Mouse (Mus musculus): ENCODE results near the gene Ajap1.

Ajap1 gene

DNA sequence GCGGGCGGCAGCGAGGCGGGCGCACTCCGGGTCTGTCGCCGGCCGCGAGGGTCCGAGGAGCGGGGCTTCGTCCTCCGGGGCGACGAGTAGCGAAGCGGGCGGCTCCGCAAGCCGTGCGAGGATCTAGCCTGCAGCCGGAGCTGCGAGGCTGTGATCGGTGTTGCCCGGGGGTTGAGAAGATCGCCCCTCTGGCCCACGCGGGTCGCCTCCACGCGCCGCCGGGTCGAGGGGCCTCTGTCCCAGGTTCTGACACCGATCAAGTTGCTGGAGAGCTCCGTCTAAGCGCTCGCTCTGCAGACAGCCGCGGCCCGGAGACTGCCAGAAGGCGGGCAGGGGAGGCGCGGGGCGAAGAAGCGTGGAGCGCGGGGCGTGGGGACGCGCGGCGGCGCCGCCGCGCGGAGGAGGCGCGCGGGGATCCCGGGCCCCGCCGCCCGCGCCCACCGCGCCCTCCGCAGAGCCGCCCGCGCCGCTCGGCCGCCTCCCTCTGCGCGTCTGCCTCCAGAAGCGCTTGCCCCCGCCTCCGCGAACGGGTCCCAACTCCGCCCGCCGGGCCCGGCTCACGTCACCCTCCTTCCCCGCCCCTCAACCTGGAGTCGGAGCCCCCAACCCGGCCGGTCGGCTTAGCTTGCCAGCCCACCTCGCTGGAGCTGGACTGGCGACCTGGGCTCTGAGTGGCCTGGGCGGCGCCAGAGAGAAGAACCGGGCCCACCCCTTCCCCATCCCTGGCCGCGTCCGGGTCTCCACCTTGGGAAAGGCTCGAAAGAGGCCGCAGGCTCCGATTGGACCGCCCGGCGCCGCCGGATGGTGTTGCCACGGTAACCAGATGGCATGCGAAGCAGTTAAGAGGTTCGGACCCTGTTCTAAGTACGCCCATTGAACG, at the start of gene Ajap1:
Ajap1 (minus strand) TSS at position 353 of the 880 bp plus-strand sequence.
- peak in 1 of 2 experiments; percentile 76 for DNase-seq (ENCODE audit: inconsistent age in 2 of 2, low spot score in 1 of 2)

DNA sequence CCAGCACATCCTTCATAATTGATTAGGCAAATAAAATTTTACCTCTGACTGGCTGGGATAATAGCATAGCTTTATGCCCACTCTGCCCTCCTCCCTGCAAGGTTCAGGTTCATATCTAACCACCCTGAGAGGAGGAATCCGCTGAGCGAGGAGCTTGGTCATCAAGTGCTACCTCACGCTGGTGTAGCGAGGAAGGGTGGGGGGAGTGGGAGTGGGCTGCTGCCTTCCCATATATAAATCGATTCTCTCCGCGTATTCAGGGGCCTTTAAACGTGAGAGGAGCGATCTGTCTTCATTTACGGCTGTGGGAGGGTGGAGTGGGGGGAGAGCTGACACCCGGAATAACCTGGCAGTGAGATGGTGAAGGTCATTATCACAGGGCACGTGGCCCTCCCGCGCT, 47.9 kb upstream of the Ajap1 start:
- DNase-seq (ENCODE audit: inconsistent age in 2 of 2, low spot score in 1 of 2): no peak

DNA sequence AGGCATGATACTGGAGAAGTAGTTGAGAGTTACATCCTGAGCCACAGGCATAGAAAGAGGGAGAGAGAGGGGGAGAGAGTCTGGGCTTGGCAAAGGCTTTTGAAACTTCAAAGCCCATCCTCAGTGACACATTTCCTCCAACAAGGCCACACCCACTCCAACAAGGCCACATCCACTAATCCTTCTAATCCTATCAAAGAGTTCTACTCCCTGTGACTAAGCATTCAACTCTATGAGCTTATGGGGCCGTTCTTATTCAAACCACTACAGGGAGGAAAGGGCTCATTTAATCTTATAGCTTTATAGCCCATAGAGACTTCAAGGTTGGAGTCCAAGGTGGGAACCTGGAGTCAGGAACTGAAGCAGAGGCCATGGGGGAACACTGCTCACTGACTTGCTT, 39.0 kb upstream of the Ajap1 start:
- DNase-seq (ENCODE audit: inconsistent age in 2 of 2, low spot score in 1 of 2): no peak

DNA sequence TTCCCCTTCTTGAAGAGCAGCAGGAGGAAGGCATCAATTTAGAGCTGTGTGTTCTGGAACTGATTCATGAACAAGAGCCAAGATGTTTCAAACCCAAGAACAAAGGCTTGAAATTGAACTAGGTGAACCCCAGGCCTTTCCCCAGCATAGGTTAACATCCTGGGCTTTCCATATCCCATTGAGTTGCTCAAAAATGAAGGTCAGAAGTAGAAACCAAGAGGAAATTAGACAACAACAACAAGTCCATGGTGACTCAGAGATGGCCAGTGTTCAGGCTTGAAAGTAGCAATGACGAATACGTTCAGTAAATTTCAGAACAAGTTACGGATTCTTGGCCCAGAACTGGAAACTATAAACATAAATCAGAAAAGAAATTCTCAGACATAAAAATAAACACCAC, 37.3 kb upstream of the Ajap1 start:
- peak in 1 of 2 experiments; percentile 55 for DNase-seq (ENCODE audit: inconsistent age in 2 of 2, low spot score in 1 of 2)

DNA sequence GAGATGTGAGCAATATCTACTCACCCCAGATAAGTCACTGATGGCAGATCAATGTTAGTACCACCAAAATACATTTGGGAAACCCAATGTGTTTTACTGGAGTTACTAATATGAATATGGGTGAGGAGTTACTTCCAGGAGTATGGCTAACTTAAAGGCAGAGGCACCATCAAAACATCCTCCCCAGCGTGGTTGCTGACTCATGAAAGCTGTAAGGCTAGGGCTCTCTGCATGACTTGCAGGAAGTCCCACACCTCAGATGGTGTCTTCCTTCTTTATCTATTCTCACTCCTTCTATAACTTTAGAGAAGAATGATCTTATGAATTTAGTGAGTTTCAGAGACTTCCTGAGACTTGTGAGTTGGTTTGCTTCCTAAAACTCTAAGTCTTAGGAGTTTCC, 36.7 kb upstream of the Ajap1 start:
- no peak for DNase-seq (ENCODE audit: inconsistent age in 2 of 2, low spot score in 1 of 2)

DNA sequence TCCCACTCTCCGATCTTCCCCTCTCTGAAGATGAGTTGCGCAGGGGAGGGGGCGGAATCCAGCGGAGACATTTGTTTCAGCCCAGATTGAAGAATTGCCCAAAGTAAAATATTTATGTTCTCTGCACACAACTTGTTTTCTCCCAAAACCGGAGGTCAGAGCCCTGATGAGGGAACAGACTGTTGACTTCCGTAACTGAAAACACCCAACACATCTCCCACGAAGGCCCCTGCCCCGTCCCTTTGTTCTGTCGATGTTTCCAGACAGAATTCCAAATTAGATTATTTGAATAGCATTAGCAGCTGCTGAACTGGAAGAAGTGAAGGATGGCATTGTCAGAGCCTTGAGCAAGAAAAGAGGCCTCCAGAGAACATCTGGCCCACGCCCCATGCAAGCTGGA, 33.2 kb upstream of the Ajap1 start:
- DNase-seq (ENCODE audit: inconsistent age in 2 of 2, low spot score in 1 of 2): no peak

DNA sequence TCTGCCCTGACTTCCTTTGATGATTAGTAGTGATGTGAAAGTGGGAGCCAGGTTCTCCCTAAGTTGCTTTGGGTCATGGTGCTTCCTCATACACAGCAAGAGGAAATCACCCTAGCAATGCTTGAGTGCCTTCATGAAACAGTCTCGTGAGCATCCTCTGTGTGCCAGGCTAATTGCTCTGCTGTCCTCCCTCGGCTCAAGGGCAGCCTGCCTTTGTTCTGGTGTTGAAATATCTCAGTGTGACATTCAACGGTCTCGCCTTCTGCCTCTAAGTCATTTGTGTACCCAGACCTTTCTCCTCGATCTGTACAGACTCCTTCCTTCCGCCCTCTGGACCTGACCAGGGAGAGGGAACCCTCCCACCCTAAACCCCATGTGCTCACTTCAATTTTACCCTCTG, 31.5 kb upstream of the Ajap1 start:
- DNase-seq (ENCODE audit: inconsistent age in 2 of 2, low spot score in 1 of 2): peak in 1 of 2 experiments; percentile 70

DNA sequence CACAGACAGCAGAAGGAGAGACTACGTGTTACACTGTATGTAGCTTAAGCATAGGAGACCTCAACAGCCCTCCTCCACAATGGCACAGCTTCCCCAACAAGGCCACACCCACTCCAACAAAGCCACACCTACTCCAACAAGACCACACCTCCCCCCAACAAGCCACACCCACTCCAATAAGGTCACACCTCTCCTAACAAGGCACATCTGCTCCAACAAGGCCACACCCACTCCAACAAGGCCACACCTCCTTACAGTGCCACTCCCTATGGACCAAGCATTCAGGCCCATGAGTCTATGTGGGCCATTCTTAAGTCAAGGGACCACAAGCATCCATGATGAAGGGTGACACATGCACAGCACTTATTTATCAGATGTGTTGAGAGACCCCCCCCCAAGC, 28.9 kb upstream of the Ajap1 start:
- no peak for DNase-seq (ENCODE audit: inconsistent age in 2 of 2, low spot score in 1 of 2)

DNA sequence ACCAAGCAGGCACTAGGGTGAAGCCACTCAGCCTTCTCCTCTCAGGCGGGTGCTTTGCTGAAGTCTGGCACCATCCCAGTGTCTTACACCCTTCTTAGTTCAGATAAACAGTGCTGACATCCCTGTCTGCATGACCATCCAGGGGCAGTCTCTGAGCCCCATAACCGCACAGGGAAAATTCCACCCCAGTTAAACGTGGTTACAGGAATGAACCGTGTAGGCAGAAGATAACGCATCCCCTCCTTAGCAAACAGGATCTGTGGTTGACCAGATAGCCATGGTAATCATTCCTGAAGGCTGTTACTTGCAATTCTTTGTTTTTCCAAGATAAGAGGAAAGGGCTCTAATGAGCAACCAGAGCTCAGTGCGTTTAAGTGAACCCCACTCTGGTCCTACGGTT, 19.3 kb upstream of the Ajap1 start:
- DNase-seq (ENCODE audit: inconsistent age in 2 of 2, low spot score in 1 of 2): peak in 1 of 2 experiments; percentile 28

DNA sequence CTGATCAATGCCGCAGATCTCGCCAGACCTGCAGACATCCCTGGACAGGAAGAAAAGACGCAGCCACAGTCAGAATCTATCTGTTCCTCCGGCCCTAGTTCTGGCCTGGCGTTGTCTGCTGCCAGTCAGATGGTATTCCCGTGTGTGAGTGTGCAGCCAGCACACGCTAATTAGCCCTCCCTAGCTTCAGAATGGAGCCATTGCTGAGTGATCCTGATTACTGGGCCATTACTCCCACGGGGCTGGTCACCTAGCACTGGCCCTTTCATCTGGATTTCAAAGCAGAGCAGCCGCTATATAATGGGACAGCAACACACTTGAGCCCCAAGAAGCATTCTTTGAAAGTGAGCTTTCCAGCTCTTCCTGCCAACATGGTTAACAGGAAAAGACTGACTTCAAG, 9.8 kb upstream of the Ajap1 start:
- no peak for DNase-seq (ENCODE audit: inconsistent age in 2 of 2, low spot score in 1 of 2)

DNA sequence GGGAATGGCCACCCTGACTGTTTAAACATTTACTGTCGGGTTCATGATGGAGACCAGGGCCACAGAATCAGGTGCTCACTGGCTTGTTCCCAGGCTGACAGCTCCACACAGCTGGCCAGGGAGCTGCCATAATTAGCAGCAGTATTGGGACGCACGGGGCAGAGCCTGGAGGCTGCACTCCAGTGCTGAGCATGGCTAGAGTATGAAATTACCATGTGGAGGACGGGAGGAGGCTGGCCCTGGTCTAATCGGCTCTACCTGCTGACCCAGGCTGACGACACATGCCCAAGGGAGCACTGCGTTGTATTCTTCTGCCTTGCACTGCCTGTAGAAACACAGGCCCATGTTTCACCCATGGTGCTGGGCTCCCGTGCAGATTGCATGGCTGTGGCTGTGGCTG, 6.5 kb upstream of the Ajap1 start:
- DNase-seq (ENCODE audit: inconsistent age in 2 of 2, low spot score in 1 of 2): no peak

DNA sequence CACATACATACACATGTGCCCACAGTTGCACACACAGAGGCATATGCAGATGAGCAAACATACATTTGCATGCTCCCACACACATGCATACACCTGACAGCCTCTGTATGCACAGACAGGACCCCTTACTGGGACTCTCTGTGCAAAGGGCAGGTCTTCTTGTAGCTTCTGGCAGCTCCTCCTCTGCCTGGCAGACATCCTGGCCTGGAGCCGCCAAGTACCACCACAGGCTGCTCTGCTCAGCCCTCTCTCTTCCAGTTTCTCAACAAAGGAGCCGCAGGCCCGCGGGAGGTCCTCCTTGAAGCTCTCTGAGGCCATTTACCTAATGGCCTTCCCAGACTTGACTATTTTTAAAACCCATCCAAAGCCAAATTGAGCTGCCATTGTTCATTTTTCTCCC, 3.3 kb upstream of the Ajap1 start:
- no peak for DNase-seq (ENCODE audit: inconsistent age in 2 of 2, low spot score in 1 of 2)

DNA sequence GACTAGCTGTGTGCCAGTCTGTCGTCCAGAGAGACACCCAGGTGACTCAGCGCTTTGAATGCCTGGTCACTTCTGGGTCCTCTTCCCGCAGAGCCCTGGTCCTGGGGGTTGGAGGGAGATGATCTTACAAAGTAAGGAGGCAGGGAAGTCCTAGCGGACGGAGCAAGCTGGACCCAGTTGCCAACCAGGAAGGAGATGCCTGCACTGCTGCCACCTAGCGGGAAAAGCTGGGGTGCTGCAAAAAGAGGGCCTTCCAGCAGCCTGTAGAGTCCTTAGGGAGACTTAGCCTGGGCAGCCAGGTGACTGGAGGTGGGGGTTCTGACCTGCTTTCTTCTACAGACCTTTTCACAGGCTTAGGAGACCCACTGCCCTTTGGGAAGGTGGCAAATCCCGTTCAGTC, 1.8 kb upstream of the Ajap1 start:
- peak; percentile 74 to 93 for DNase-seq (ENCODE audit: inconsistent age in 2 of 2, low spot score in 1 of 2)

DNA sequence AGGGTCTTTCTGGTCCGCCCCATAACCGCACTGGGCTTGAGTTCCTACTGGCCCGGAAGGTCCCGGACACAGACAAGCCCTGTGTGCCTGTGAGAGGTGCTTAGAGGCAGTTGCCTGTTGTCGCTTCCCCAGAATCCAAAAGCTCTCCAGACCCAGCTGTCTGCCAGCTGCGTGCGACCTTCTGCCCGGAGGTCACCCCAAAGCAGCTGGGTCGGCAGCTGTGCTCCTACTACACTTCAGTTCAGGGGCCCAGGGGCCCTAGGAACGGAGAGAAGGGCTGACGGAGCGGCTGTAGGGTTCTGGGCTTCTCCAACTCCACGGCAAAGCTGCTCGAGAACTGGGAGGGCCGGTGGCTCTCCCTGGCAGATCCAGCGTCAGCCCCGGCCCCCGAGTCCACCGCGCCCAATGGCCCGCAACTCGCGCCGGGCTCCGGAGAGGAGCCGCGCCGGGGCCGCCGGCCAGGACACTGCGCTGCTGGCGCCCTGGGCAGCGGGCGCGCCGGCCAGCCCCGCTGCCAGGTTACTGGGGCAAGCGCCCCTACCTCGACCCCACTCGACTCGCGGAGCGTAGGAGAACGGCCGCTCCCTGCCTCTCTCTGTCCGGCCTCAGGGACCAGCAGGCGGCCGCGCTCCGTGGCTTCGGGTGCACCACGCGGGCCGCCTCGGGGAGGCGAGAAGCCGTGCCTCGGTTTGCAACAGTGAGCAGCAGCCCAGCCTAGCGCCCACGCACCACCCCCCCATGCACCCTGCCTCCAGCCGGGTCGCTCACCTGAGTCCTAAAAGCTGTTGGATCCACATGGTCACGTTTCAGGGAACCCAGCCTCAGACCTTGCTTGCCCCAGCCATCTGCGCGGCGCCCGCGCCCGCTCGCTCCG, 1.0 kb downstream of the Ajap1 start:
- DNase-seq (ENCODE audit: inconsistent age in 2 of 2, low spot score in 1 of 2): peak in 1 of 2 experiments; percentile 70

DNA sequence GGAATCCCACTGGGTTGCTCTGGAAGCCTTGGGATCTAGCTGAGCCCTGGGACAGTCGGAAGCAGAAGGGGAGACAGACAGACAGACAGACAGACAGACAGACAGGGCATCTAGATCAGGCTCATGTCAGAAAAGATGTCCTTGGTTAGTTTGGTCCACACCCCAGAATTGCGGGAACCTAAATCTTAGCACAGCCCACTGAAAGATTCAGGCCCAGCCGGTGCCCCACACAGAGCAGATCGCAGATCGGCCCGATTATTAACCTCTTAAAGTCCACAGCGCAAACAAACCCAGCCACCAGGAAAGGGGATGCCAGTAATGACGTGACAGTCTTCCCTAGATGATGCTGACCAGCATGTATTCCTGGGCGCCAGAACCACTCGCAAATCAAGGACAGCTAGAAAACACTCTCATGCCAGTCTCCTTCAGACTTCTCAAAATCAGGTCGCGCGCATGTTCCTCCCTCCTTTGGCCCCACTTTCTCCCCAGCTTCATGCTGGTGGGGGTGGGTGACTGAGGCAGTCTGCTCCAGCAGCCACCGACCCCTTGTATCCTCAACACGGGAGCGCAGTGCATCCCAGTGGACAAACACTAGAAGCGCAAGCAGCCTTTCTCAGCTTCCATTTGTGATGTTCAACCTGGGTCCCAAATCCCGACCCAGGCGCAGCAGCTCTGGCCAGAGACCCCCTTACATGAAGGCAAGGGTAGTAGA, 1.9 kb downstream of the Ajap1 start:
- peak in 1 of 2 experiments; percentile 78 for DNase-seq (ENCODE audit: inconsistent age in 2 of 2, low spot score in 1 of 2)

DNA sequence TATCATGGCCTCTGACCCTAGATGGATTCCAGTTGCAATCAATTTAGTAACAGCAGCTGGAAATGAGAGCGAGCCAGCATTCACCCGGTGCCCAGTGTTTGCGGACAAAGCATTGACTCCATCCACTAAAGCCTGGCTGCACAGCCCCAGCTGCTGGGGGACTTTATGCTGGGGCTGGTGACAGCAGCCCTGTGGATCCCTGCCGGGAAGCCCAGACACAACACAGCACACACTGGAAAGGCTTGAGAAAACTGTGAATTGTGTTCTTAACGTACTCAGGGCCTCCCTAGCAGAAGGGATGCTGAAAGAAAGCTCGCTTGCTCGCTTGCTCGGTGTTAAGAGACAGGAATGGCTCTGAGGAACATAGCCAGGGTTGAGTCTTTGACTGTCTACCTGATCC, 3.5 kb downstream of the Ajap1 start:
- DNase-seq (ENCODE audit: inconsistent age in 2 of 2, low spot score in 1 of 2): no peak

DNA sequence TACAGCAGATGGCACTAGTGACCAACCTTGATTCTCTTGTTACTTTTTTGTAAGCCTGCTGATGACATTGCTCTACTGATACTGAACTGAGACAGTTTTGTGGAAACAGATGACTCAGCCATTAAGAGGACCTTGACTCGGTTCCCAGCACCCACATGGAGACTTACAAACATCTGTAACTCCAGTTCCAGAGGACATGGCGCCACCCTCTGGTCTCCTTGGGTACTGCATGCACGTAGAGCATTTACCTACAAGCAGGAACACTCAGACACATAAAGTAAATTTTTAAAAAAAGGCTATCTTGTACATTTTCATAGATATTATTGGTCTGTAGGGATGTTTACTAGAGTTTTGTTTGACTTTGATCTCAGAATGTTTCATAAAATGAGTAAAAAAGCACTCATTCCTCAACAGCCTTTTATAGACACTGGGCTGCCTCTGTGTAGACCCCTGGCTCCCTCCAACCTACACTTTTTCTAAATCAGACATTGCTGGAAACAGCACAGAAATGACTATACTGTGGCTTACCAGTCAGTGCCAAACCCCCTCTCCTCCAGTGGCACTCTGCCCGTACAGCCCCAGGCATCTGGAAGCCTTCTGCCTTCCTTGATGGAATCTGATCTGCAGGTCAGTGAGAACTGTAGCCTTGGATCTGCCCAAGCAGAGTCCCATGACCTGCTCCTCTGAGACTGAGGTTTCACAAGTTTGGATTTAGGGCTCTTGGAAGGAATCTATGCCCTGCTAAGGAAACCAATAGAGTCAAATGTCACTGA, 8.9 kb downstream of the Ajap1 start:
- no peak for DNase-seq (ENCODE audit: inconsistent age in 2 of 2, low spot score in 1 of 2)

DNA sequence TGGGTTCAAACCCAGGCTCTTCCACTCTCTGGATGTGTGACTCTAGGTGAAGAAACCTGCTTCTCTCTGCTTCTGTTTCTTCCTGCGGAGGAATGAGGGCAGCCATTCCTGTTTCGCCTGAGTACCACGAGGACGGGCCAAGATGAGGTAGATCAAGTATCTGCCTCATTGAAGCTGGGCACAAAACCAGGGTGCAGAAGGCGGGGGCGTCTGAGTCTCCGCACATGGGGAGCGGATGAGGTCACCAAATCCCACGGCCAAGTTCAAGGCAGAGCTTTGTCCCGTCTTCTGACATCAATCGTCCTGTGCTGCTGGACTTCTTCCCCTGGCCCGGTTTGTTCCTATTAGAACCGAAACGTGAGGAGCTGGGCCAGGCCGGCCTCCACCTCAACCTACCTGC, 12.9 kb downstream of the Ajap1 start:
- DNase-seq (ENCODE audit: inconsistent age in 2 of 2, low spot score in 1 of 2): no peak

DNA sequence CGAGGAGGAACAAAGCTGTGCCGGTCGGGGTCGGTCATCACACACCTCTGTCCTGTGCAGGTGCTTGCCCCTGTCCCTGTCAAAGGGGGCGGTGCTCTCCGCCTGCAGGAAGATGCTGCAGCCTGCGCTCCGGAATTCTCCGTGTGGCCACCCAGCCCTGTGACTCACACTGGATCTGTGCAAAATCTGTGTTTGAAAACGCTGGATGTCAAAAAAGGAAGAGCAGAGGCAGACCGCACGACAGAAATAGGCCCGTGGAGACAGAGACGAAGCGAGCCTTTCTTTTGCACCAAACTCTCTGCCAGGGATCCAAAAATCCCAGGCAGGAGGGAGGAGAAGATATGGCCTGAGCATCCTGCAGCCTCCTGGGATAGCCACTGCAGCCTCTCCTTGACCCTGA, 22.7 kb downstream of the Ajap1 start:
- no peak for DNase-seq (ENCODE audit: inconsistent age in 2 of 2, low spot score in 1 of 2)

DNA sequence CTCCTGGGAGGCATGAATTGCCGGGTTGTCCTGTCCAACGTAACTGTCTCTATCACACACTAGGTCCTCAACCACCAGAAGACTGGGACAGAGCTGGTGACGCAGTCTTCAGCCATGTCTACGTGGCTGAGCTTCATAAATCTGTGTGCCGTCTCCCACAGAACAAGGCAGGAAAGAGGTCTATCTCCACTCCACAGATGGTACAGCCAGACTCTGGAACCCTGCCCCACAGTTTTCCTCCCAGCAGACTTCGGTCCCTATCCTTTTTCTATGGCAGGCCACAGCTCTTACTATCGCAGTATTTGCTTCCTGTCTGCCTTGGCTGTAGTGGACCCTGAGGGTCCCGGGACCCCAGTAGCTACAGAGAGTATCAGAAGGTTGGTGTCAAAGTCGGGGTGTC, 23.1 kb downstream of the Ajap1 start:
- no peak for DNase-seq (ENCODE audit: inconsistent age in 2 of 2, low spot score in 1 of 2)

DNA sequence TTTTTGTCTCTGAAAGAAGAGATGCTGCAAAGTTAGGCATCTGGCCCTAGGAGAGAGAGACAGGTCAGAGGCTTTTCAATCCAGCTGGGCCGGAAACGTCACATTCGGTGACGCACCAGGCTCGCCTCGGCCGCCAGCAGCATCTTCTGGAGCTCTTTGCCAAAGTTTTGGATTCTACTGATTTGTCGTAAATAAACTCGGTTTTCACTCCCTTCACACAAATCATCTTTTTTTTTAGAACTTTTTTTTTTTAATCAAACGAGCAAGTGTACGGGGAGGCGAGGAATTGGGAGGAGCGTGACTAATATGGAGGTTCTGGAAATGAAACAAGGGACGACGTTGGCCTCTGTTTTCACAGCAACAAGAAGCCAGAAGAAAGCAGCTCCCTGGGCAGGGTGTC, 23.8 kb downstream of the Ajap1 start:
- DNase-seq (ENCODE audit: inconsistent age in 2 of 2, low spot score in 1 of 2): no peak

All from adrenal gland, adult (tissue).